Mouse (Mus musculus) MN1 (cell line): ENCODE results near the gene Endov.
A peak's percentile ranks its signal among the peaks of the same experiment; 100 is the strongest.

Source experiments
- DNase-seq: peaks from one replicate; pipeline ENCODE4 v3.0.0-alpha.2; 2016; ENCODE audit warnings: low spot score

Gene Endov

DNA sequence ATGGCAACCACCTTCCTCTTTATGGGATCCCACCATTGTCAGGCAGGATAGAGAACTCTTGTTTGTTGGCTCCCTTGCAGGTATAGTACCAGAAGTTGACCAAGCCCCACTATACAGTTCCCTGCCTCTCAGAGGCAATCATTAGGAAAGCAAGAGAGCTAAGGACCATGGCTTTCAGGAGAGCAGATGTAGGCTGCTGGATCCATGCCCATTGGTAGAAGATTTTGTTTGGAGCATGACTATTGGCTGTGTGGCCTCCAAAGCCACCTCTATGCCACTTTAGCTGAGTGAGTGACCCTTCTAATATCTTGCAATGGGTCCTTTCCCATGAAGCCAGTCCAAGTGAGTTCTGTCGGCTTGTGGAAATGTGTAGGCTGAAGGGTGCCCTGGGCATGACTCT lies 28.2 kb downstream of the Endov start:
- no peak for DNase-seq

DNA sequence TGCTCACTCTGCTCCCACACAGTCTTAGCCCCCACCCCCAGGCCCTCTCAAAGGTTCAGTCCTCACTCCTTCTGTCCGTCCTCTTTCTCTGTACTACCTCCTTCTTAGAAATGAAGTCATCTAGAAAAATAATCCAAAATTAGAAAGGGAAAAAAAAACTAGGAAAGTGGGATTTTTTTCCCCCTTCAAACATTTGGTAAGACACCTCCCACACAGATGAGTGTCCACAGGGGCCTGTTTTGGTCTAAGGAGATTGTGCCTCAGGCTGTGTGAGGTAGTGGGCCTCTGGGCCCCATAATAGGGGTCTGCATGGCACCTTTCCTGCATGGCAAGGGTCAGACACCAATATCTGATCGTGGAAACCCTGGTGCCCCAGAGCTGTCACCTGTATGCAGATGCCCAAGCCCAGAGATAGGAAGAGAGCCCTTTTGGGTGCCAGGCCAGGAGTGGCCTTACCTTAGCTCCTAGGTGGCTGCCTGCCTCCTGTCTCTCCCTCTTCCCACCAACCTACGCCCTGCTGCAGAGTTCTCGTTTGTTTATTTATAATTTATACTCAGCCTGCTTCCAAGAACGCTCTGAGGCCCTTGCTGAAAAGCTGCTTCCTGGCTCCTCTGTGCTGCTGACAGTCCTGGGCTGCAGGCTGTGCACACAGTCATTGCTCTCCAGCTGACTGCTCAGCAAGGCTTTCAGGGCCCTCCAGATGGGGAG lies 29.0 kb downstream of the Endov start:
- DNase-seq: no peak

DNA sequence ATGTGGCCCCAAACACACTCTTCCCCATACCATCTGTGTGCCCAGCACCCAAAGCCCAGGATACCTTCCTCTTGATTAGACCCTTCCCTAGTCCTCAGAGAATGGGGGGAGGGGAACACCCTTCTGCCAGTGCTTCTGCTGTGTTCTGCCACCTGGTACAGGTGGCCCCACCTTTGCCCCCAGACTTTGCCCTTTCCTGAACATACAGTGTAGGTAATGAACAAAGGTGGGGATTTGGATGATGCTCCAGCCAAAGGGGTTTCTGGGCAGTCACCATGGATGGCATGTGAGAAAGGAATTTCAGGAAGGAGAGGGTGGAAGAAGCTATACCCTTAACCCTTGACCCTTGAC lies 29.5 kb downstream of the Endov start:
- no peak for DNase-seq

DNA sequence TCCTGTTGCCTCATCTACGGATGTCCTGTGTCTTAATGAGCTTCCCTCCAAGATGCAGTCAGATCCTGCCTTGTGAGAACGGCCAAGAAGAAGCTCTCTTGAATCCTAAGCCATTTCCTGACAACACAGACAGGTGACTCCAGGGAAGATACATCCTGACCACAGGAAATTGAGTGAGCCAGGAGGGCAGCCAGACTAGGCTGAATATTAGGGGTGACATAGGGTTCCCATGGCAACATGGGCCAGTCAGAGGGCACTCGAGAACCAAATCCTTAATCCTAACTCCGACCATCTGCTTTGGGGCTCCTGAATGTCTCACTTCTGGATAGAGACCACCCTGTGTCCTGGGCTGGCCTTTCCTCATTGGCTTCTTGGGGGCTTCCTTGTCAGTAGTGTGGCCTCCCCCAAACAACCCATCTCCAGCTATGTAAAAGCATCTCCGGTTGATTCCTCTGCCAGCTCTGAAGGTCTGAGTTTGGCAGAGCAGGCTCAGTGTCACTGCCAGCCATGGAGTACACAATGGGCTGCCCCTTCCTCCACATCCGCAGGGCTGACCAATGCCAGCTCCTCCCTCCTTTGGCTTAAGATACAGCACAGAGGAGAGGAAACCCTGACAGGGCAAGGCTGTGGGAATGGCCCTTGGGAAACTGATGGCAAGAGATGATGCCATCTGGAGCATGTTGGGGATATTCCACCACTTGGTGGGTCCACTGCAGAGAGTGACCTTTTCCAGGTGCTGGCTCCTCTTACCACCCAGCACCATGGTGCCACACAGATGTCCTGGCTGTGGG lies 31.0 kb downstream of the Endov start:
- DNase-seq: peak; percentile 17

DNA sequence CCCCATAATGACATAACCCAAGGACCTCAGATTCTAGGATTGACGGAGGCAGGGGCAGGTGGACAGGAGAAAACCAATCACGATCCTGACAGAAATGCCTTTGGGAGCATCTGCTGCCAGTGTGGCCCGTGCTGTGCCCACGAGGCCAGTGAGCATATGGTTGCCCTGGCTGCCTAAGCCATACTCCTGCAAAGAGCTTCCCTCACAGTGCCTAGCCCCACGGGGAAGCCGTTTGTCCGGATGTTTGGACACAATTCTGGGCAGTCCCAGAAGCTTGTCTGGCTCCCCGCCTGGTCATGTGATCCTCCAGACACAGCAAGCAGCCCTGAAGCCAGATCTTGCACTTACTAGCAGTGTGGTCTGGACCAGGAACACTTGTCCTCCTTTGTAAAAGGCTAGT lies 31.6 kb downstream of the Endov start:
- DNase-seq: peak; percentile 61

DNA sequence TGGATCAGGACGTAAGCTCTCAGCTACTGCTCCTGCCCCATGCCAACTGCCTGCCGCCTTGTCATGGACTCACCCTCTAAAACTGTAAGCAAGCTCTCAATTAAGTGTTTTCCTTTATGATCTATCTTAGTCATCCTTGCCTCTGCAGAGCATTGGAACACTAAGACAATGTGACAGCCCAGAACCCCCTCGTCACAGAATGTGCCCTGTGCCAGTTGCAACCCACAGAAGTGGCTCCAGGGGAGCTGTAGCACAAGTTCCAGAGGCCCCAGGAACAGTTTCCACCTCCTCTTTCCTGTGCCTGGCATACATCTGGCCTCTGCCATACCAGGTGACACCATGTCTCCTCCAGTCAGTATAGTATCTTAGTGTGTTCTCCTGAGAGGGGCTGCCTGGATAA lies 32.2 kb downstream of the Endov start:
- DNase-seq: no peak

DNA sequence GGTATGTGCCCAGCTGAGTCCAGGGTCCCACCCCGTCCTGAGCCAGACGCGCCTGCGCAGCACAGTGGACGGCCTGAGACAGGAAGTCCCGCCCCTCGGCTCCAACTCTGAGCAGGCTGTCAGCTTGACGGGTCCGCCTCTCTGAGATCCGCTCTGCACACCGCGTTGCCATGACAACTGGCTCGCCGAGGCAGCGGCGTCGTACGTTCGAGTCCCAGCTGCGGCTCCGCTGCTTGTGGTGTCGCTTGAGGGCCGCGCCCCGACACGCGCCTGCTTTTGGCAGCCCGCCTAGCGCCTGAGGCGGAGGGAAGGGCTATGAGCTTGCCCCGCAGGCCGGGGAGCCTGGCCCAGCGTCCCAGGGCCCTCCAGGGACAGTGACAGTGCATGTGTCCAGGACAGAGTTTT lies 33.4 kb downstream of the Endov start:
- no peak for DNase-seq

DNA sequence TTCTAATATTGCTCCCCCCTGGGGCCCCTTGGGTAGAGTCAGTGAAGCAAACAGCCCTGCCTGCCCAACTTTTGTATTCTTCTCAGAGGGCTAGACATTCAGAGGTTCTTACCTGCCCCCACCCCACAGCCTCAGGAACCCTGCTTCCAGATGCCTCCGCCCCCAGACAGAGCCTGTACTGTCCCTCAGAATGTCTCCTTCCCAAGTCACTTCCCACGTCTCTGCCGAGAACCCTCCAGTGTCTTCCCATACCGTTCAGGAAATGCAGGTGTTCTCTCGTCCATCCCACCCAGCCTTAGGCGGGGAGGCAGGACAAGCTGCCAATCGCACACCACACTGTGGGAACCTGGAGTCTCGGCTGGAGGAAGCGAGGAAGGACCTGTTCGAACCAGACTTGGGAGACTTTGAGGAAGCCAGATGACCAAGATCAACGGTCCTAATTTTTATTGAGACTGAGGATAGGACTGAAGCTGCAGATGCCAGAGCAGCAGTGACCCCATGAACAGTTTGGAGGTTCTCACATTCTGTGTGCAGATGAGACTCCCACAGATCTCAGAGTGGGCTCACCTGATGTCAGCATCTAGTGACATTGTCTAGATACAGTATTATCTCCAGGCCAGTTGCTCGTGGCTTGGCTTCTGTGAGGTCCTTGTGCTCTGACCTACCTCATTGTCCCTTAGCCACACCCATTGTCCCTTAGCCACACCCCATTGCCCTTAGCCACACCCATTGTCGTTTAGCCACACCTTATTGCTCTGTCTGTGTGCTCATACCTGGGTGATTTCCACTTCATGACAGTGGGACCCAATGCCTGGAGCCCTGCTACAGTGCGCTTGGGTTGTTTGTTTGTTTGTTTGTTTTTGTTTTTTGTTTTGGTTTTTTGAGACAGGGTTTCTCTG lies 35.2 kb downstream of the Endov start:
- DNase-seq: no peak

DNA sequence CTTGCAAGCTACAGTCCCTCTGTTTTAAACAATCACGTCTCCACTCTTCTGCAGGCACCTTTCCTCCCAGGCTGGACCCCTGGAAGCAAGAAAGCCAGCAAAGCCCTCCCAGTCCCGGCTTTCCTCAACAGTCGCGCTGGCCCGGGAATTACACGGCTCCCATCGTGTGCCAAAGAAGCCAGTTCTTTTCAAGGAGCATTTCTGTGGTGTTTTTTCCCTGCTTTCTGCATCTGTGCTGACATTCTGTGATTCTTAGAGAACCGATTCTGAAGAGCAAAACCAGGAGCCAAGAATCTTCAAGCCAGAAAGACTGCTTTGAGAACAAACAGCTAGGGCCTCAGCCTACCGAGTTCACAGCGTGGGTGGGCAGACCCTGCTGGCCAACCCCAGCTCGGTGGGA lies 37.8 kb downstream of the Endov start:
- no peak for DNase-seq

DNA sequence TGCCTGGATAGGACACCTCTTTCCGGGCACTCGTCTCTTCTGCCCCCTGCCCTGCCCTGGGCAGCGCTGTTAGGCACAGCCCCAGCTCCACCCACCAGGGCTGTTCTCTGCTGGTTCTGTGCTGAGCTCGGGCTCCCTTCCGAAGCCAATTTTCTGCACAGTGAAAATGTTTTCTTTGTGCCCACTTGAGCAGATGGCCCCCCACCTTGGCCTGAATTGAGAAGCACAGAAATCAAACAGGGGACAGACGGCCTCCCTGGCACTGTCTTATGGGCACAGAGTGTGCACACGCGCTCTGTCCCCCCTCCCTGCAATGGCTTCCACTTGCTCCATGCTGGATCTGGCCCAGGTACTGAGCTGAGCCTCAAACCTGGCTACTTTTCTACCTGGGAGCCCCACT lies 41.3 kb downstream of the Endov start:
- no peak for DNase-seq

DNA sequence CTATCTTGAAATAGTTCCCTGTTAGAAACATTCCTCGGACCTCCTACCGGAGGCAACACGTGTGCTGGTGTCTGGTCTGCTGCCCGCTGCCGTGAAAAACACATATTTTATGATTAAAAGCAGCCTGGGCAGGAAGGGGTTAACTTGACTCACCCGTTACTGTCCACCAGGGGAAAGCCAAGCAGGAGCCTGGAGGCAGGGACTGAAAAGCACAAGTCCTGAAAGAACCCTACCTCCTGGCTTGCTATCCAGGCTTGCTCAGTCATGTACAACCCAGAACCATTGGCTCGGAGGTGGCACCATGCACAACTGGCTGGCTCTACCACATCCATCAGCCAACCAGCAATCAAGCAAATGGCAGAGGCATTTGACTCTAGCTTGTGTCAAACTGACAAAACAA lies 42.6 kb downstream of the Endov start:
- no peak for DNase-seq

DNA sequence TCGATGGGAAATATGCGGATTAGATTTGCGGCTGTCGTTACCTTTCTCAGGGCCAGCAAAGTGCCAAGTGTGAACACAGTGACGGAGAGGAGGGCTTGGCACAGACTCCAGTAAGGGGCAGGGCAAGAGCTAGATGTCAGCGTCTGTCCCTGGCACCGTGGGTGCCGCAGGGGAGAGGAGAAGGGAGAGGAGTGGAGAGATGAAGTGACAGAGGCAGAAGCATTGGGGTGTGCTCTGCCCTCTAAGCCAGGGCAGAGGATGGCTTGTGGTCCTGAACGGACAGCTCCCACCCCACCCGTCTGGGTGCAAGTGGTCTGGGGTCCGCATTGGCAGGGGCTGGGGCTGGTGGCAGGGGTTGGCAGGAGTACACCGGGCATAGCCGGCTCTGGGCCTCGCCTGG lies 48.8 kb downstream of the Endov start:
- DNase-seq: no peak

DNA sequence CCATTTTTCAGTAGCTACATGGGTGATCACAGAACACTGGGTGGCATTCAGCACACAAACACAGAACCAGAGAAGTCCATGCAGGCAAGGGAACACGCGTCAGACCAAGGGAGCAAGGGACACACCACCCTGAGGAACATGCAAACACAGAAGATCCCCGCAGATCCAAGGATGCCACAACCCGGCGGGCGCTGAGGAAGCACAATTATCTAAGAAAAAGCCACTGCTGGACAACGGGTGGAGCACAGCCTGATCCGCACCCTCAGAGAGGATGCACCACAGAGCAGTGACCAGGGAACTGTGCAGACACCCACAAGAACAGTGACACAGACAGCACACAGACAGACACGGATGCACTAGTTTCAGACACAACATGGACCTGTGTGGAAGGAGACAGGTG lies 49.4 kb downstream of the Endov start:
- DNase-seq: no peak

DNA sequence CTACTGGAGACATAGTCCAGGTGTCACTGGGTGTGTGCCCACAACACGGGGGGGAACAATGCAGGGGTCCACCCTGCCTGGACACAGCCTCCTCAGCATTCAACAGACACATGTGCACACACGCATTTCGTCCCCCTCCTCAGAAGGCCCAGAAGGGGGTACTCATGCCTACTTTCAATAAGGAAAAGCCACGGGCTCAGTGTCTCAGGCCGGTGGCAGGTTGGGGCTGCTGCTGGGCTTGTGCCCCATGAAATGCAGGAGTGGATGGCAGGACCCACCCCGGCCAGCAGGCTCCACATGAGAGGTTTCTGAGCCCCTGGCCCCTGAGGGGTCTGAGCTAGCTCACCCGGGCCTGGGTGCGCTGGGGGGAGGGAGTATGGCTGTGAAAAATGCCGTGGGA lies 49.9 kb downstream of the Endov start:
- no peak for DNase-seq

DNA sequence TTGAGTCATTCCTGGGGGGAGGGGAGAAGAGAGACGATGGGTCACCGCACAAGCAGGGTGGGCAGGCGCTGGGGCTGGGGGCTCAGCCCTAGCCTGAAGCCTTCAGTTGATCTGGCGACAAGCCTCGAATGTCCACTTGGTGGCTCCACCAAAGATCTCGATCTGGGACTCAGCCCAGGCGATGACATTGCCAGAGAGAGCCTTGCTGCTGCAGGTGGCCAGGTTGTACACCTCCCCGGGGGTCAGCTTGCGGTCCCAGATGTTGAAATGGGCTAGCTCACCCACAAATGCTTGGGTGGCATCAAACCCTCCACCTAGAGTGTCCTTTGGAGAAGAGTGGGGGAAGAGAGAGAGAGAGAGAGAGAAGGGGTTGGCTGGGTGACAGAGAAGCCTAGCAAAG lies 51.2 kb downstream of the Endov start:
- DNase-seq: no peak

DNA sequence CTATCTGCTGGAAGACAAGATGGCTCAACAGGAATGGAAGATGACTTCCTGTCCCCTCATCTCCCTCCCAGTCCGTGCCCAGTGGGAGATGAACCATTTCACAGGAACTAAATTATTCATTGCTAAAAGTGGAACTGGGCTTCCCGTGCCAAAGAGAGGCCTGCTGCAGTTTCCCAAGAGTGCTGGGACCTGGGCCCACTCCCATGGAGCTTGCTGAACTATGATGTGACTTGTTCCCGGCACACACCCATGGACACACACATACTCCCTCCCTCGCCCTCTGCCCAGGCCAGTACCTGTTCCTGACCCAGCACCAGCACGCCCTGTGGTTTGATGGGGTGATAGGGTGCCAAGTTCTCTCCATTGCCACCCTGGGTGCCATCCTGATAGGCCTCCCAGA lies 51.7 kb downstream of the Endov start:
- no peak for DNase-seq

DNA sequence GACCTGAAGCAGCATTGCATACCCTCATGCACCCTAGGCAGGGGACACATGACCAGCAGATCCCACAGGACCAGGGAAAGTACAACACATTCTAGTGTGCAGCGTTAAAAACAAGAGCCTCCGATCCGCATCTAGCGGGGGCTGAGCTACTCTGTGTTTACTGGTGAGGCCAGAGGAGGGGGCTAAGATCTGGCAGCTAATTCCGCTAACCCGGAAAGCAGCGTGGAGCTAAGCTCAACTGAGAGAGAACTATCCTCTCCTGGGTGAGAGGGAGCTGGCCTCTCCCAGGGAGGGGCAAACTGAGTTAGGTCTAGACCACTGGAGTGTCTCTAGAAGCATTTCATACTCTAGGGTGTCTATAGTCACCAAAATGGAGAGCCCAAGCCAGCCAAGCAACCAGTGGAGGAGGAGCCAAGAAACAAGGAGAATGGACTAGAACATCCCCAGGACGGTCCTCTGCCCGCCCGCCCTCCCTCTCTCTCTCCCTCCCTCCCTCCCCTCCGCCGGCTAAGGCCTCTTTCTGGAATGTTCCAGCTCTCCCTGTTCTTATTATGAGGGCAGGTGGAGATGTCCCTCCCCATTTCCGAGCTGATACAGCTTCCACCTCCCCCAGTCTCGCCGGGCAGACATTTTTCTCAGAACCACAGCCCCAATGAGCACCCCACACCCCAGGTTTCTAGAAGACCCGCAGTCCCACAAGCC lies 52.8 kb downstream of the Endov start:
- DNase-seq: no peak

DNA sequence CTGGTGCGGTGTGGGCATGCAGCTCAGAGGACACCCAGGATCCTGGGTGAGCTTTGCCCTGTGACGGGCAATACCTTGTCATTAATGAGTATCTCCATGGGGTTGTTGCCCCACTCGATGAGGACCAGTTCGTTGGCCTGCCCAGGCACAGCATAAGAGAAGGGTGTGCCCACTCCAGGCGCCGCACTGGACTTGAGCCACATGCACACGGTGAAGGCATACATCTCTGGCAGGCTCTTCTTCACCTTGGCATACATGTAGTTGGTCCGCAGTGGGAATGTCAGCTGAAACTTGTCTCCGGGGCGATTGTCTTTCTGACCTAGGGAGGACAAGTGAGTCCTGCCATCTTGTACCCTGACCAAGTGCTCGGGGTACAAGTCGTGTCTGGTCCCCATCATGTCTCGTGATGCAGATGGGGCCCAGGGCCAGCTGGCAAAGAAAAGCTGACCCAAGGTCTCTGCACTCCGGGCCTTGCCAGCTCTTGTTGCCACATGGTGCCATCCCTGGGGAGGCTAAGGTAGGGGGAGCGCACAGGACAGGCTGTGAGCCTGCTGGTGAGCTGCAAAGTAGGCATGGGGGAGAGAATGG lies 53.5 kb downstream of the Endov start:
- DNase-seq: no peak

DNA sequence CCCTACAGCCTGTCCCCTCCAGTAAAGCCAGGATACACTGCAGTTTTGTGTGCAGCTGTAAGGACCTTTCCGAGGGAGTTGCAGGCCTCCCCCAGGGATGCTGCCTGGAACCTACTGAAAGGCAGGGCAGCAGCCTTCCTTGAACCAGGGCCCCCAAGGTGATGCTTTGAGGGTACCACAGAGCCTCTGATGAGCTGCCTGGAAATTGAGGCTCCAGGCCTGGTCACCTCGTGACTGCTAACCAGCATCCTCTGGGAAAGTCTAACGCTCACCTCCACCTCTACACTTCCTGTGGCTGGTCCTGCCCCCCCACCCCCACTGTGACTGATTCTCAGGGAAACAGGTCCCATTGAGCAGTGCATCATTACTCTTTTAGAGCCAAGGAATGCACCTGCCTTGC lies 54.1 kb downstream of the Endov start:
- no peak for DNase-seq

DNA sequence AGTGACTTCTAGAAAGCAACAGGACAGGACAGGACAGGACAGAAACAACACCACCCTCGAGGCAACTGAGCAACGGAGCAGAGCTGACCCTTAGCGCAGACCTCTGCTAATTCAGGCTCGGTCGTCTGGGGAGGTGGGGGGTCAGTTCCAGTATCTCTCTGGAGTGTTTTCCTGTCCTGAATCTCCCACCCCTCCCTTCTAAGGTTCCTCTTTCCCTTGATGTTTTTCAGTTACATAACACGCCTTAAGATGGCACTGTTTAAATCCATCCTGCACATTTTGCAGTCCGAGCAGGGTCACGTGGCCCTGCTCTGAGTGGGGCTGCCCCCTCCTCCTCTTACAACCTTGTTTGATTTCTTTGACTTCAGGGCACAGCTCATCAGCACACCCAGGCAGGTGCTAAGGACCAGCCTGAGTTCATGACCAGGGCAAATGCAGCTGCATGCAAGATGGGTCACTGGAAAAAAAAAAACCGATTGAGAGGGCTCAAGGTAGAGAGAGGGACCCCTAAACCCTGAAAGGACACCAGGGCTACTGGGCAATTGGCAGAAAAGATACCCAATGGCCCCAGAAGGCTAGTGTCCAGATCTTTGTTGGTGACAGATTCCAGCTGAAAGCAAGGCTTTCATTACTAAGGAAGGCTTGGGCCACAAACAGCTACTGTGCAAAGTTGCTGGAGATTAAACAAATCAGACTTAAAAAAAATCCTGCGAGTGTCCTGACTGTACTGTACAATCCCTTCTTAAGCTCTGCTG lies 54.8 kb downstream of the Endov start:
- DNase-seq: peak; percentile 56

DNA sequence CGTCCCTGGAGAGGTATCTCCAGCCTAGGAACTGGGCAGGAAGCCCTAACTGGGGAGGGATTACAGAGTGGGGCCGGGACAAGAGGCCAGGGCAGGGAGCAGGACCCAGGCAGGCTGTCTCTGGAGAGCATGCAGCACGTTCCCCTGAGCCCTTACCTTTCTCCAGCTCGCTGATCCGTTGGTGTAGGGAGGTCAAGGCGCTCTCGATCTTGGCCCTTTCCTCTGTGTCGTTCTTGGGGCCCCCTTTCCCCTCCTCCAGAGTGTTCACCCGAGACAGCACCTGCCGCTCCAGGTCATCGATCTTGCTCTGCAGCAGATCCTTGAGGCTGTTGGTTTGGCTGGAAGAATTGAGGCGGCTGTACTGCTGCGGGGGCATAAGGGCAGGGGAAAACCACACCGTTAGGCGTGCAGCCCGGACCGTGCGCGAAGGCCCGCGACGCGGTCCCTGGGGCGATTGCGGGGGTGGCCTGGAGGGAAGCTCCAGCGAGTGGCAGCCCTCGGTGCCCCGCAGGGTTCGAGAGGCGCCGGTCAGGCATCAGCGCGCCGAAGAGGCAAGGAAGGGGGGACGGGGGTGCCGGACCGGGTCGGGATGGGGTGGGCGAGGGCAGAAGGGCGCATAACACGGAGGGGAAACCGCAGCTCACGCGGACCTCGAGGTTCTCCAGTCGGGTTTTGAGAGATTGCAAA lies 55.5 kb downstream of the Endov start:
- DNase-seq: peak; percentile 52
